Mouse (Mus musculus) lung, adult 18-20 months (tissue): ENCODE measurements around the gene Cyth1.

Experiments used
- DNase-seq, 2 experiments: peaks; one replicate each; pipeline ENCODE4 v3.0.0; 2022; ENCODE audit warnings: mixed read lengths in 2 of 2

Gene Cyth1

GRCm38 (mm10) chr11:118248150-118249011 lies at the start of gene Cyth1:
Gene Cyth1 (minus strand): TSS chr11:118248592.
- DNase-seq, result peak; percentile 100

- DNase-seq, result no peak
These were observed 49.6 kb upstream of the Cyth1 start for GRCm38 (mm10) chr11:118297967-118298366.

DNA sequence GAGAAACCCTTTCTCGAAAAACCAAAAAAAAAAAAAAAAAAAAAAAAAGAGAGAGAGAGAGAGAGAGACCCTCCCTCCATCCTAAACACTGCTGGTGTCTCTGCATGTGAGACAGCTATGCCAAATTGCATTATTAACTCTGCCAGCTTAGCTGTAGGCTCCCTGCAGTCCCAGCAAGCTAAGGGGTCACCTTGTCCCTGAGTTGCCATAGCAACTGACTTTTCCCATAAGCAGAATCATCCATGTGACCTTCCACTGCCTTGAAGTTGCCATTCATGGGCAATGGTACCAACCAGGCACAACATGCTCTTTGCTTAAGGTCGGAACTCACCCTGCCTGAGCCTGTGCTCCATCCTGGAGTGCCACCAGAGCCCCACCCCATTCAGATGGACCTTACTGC lies 46.6 kb upstream of the Cyth1 start:
- no peak for DNase-seq

- DNase-seq, result no peak
These were observed 44.3 kb upstream of the Cyth1 start for GRCm38 (mm10) chr11:118292671-118293070.

GRCm38 (mm10) chr11:118289999-118290889 lies 41.9 kb upstream of the Cyth1 start, which contains the start of gene Usp36:
Gene Usp36 (minus strand): TSS chr11:118290244.
- peak; percentile 100 for DNase-seq

DNA sequence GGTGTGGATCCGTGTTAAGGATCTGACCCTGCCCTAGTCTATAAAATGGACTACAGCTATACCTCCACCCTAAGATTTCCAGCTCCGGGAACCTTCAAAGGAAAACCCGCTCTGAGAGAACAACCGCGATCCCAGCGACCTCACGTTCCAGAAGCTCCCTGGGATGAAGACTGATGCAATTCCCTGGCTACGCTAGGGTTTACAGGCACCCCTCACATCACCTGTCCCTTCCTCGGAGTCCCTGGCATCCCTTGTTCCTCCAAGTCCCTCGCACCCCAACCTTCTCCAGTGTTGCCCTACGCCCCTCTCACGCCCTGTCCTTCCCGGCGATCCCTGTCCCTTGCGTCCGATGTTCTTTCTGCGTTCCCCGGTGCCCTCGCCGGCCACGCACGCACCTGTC lies 41.2 kb upstream of the Cyth1 start:
- DNase-seq, result no peak

GRCm38 (mm10) chr11:118289037-118289511 lies 40.7 kb upstream of the Cyth1 start:
- no peak for DNase-seq

DNA sequence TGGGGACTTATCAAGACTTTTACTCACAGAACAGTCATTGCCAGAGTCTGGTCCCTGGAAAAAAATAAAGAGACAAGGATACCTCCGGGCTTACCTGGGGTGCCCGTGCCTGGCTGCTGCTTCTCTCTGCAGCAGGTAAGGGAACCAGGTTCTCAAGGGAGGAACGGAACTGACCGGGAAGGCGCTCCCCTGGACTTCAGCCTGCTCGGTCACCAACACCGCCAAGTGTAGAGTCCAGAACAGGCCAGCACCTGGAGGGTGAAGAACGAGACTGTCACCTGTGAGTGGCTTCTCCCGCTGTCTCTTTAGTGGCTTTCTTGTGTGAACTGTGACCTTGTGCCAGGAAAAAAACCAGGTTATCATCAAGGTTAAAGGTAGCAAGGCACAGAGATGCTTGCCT lies 39.2 kb upstream of the Cyth1 start:
- DNase-seq, result no peak

- DNase-seq, result peak in 1 of 2 experiments; percentile 41
These were observed 38.0 kb upstream of the Cyth1 start for GRCm38 (mm10) chr11:118286434-118286833.

GRCm38 (mm10) chr11:118285791-118286190 lies 37.4 kb upstream of the Cyth1 start:
- DNase-seq, result peak; percentile 69 to 77

GRCm38 (mm10) chr11:118280218-118280617 lies 31.8 kb upstream of the Cyth1 start:
- no peak for DNase-seq

GRCm38 (mm10) chr11:118276328-118276727 lies 27.9 kb upstream of the Cyth1 start:
- no peak for DNase-seq

- no peak for DNase-seq
These were observed 26.7 kb upstream of the Cyth1 start for GRCm38 (mm10) chr11:118275092-118275491.

DNA sequence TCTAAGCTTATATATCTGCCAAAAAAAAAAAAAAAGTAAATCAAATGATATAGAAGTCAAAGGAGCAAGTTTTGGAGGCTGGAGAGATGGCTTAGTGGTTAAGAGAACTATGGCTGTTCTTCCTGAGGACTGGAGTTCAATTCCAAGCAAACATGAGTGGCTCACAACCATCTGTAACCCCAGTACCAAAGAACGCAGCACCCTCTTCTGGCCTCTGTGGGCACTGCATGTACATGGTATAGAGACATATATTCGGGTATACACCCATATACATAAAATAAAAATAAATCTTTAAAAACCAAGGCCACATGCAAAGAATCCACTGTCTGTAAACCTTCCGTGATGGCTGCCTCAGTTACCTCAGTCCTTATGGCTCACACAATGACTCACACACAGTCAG lies 21.4 kb upstream of the Cyth1 start:
- peak in 1 of 2 experiments; percentile 36 for DNase-seq

DNA sequence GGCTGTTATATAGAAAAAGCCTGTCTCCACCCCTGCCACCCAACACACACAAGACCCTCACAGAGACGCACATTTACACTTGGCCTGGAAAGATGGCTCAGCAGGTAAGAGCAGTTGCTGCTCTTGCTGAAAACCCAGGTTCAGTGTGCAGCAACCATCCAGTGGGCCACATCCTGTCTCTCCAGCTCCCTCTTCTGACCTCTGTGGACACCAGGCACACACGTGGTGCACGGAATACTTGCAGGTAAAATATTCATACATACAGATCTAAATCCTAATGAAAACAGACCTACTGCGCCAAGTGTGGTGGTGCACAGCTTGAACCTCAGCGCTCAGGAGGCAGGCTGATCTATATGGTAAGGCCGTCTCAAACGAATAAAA lies 18.3 kb upstream of the Cyth1 start:
- no peak for DNase-seq

DNA sequence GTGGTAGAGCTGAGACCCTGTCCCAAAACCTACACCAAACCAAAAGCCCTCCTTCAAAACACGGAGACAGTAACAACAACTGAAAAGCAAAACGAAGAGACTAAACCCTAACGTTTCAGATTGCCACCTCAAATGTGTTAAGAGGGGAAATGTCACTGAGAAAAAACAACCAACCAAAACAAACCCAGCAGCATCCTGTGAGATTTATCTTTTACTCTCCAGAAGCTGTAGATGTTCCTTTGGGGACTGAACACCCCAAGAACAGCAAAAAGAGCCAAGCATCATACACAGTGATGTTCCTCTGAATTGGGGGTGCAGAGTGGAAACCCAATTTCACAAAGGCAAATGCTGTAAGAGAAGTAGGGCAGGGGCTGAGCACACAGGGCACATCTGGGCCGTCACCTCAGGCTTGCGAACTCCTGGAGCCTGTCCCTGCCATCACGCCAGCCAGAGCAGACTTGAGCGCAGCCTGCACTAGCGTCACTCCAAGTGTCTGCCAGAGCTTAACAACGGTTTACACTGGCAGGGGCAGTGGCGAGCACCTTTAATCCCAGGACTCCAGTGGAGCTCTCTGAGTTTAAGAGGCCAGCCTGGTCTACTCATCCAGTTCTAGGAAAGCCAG lies 17.8 kb upstream of the Cyth1 start:
- DNase-seq, result no peak

GRCm38 (mm10) chr11:118265621-118266020 lies 17.2 kb upstream of the Cyth1 start:
- peak; percentile 38 to 40 for DNase-seq

- no peak for DNase-seq
These were observed 14.8 kb upstream of the Cyth1 start for GRCm38 (mm10) chr11:118263146-118263545.

DNA sequence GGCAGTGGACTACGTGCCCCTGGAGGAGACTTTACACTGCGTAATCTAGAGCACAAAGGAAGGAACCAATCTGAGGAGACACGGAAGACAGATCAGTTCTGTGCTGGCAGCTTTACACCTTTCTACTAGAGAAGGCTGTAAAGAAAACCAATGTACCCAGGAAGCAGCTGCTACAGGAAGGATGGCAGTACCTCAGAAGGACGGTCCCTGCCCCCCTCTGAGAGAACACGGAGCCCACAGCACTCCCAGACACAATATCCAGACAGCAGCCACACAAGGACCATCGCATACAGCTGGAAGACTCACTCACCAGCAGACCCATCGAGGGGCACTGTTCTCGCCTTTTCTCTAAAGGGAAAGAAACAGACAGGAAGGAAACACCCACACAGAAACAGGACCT lies 11.7 kb upstream of the Cyth1 start:
- DNase-seq, result no peak

DNA sequence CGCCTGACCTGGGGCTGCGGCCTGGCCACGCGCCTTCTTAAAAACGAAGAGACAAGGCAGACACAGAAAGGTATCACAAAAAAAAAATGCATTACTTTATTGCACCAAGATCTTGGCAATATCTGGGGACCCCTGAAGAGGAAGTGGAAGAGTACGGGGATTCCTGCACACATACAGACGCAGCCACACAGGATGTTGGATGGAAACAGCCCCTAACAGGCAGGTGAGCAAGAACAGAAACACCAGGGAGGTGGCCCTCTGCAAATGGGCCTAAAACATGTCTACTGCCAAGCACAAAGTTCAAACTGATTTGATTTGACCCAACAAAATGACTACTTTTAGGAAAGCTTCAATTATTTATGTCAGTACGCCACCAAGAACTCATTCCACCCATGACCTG lies 11.2 kb upstream of the Cyth1 start:
- no peak for DNase-seq

GRCm38 (mm10) chr11:118256371-118256770 lies 8.0 kb upstream of the Cyth1 start:
- DNase-seq, result no peak

GRCm38 (mm10) chr11:118254159-118254951 lies 6.0 kb upstream of the Cyth1 start:
- DNase-seq, result peak; percentile 82 to 87
